Mouse (Mus musculus) midbrain, embryonic 16.5 days (tissue): ENCODE results near the gene Adcy9. TPM values are rescaled to one million over a fixed set of nuclear protein-coding genes. Genes with fewer than 3 reads are reported as not detected.

Experiments
- ATAC-seq: fragments of 200-750 bp; cut with Nextera tagmentation; 2 replicates; pipeline ENCODE4 v1.8.0; 2017; ENCODE audit warnings: moderate TSS enrichment
- H3K27ac ChIP-seq: fragments of 300-500 bp; sonication (generic); 2 replicates; pipeline ENCODE4 v1.5.1; 2014; ENCODE audit warnings: mild to moderate bottlenecking, low read length, mixed read lengths
- H3K27me3 ChIP-seq: fragments of 300-500 bp; sonication (generic); 2 replicates; pipeline ENCODE4 v1.6.1; 2014; ENCODE audit warnings: low read depth, low read length, mixed read lengths; ENCODE audit not compliant: control insufficient read depth, insufficient read depth
- H3K36me3 ChIP-seq: fragments of 300-500 bp; sonication (generic); 2 replicates; pipeline ENCODE4 v1.6.1; 2014; ENCODE audit warnings: mild to moderate bottlenecking, low read length, moderate library complexity, mixed read lengths; ENCODE audit not compliant: control insufficient read depth, insufficient read depth
- H3K4me1 ChIP-seq: fragments of 300-500 bp; sonication (generic); 2 replicates; pipeline ENCODE4 v1.6.1; 2014; ENCODE audit warnings: mild to moderate bottlenecking, low read length, mixed read lengths; ENCODE audit not compliant: control insufficient read depth, insufficient read depth
- H3K4me2 ChIP-seq: fragments of 300-500 bp; sonication (generic); 2 replicates; pipeline ENCODE4 v1.6.1; 2014; ENCODE audit warnings: mild to moderate bottlenecking, low read length, mixed read lengths
- H3K4me3 ChIP-seq: fragments of 300-500 bp; sonication (generic); 2 replicates; pipeline ENCODE4 v1.5.1; 2014; ENCODE audit warnings: low read depth, mild to moderate bottlenecking, low read length, moderate library complexity, mixed read lengths
- H3K9ac ChIP-seq: fragments of 300-500 bp; sonication (generic); 2 replicates; pipeline ENCODE4 v1.6.1; 2014; ENCODE audit warnings: low read depth, low read length, mixed read lengths
- H3K9me3 ChIP-seq: fragments of 300-500 bp; sonication (generic); replicated peaks from 2 replicates; pipeline ENCODE4 v1.6.1; 2014; ENCODE audit warnings: mild to moderate bottlenecking, low read length, mixed read lengths; ENCODE audit not compliant: control insufficient read depth, poor library complexity, severe bottlenecking
- WGBS: fragments of 180-500 bp; shearing (Covaris S2); extraction: QIAGEN DNeasy Blood & Tissue Kit; methylation state at CpG from one replicate; pipeline ENCODE4 v1.1.7; 2014; 5-methylcytosine and 5-hydroxymethylcytosine counted together
- polyA plus RNA-seq: library from polyadenylated mRNA; unstranded; fragments of >200 nt; fragmentation: Nextera tagmentation; extraction: Ambion mirVana; gene quantifications from 2 replicates; pipeline ENCODE4 v1.2.1, GENCODE M21; 2015

Gene Adcy9
- polyA plus RNA-seq, 1 experiment from 2014 or later: 4.0 TPM

DNA sequence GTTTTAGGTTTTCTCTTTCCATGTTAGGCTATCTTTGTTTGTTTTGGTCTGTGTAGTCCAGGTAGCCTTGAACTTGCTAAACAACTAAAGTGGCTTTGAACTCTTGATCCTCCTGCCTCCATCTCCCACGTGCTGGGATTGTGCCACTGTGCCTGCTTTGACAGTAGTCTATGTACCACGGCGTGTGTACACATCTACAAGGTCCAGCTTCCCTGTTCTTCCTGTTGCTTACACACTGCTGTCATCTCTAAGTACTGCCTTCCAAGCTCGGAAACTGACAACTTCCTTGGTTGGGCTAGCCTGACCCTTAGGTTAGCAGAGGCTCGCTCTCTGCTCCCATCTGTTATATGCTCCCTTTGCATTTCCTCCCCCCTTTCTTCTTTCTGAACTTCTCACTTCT is 116.7 kb downstream of the Adcy9 start:
- Histone ChIP-seq H3K9me3 (no peaks in the 10 kb centered on the region), H3K9ac (no peak overlapping the region), H3K27me3 (no peaks in the 10 kb centered on the region), H3K4me3 (no peak overlapping the region), H3K27ac (no peak overlapping the region), H3K4me1 (no peaks in the 10 kb centered on the region), H3K4me2 (no peak overlapping the region), H3K36me3 (peaks cover 3% of the 10 kb centered on the region)
- WGBS: 84% methylated on average over 5 of the region's 5 CpGs
- no peak for ATAC-seq

DNA sequence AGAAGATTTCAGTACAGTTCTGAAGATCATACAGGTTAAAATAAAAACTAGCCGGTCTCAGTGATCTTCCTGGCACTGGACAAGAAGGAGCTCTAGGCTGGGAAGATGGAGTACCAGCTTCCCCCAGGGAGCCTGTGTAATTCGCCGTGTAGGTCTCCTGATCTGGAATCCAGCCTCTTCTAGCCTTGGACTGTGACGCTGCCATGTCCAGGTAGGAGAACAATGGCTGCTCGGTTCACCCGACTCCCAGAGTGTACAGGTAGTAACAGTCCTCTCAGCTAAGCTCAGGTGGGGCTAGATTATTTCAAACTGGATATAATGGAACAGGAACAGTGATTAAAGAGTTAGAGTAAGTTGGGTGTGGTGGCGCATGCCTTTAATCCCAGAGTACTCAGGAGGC is 120.0 kb downstream of the Adcy9 start:
- Histone ChIP-seq H3K4me1 (no peaks in the 10 kb centered on the region), H3K4me2 (no peak overlapping the region), H3K27me3 (no peaks in the 10 kb centered on the region), H3K9me3 (no peaks in the 10 kb centered on the region), H3K4me3 (no peak overlapping the region), H3K27ac (no peak overlapping the region), H3K36me3 (peaks cover 8% of the 10 kb centered on the region), H3K9ac (no peak overlapping the region)
- no peak for ATAC-seq
- 93% methylated on average over 7 of the region's 7 CpGs for WGBS

DNA sequence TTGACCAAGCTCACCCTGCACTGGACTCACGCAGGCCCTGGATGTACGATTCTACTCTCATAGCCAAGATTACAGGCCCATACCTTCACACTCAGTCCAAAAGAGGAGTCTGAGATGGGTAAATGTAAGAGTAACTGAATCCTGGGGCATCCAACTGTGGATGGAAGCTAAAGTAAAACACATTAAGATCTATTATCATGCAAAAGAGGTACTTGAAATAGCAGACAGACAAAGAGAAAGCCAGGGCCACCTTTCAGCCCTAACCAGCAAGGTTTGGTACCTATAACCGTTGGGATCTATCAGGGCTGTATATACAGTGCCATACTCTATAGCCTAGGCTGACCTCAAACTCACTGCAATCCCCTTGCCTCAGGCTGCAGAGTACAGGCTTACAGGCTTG is 127.0 kb downstream of the Adcy9 start:
- WGBS: 84% methylated on average over 3 of the region's 3 CpGs
- no peak overlapping the region for H3K27ac ChIP-seq
- H3K9me3 ChIP-seq: no peaks in the 10 kb centered on the region
- no peak overlapping the region for H3K9ac ChIP-seq
- H3K4me2 ChIP-seq: no peak overlapping the region
- no peaks in the 10 kb centered on the region for H3K4me1 ChIP-seq
- H3K27me3 ChIP-seq: no peaks in the 10 kb centered on the region
- no peak for ATAC-seq
- H3K4me3 ChIP-seq: no peak overlapping the region
- peaks cover 8% of the 10 kb centered on the region for H3K36me3 ChIP-seq

DNA sequence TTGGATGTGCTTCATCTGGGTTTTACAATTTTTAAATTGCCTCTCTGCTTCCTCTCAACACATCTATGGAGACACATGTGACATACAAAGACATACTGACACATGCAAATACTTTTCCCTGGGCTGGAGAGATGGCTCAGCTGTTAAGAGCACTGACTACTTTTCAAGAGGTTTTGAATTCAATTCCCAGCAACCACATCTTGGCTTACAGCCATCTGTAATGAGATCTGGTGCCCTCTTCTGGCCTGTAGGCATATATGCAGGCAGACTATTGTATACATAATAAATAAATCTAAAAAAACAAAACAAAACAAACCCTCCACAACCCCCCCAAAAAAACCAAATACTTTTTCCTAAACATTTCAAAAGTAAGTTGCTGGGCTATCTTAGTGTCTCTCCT is 130.8 kb downstream of the Adcy9 start:
- Histone ChIP-seq H3K4me3 (no peak overlapping the region), H3K27me3 (no peaks in the 10 kb centered on the region), H3K9ac (no peak overlapping the region), H3K27ac (no peak overlapping the region), H3K4me1 (no peaks in the 10 kb centered on the region), H3K36me3 (peaks cover 2% of the 10 kb centered on the region; the same call in 1 of the 2 replicates), H3K4me2 (no peak overlapping the region), H3K9me3 (no peaks in the 10 kb centered on the region)
- no peak for ATAC-seq

DNA sequence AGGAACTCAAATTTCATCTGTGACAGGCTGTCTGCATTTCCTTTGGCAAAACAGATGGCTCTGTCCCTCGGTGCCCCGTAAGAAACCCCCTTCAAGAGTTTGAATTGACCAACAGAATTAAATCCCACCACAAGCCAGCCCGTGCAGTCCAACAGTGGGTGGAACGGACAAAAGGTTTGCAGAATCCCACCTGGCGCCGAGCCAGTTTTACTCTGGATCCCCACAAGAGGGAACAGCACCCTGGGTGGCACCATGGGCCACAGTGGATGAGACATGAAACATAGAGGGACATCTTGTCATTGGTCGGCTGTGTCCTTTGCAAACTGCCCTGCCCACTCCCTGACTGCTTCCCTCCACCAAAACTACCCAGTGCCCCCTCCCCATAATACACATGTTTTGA is 133.7 kb downstream of the Adcy9 start:
- no peak overlapping the region for H3K4me3 ChIP-seq
- no peaks in the 10 kb centered on the region for H3K9me3 ChIP-seq
- ATAC-seq: no peak
- WGBS: 66% methylated on average over 7 of the region's 7 CpGs
- H3K36me3 ChIP-seq: peaks cover 2% of the 10 kb centered on the region; the same call in 1 of the 2 replicates
- H3K4me2 ChIP-seq: no peak overlapping the region
- H3K27ac ChIP-seq: no peak overlapping the region
- H3K9ac ChIP-seq: no peak overlapping the region
- no peaks in the 10 kb centered on the region for H3K4me1 ChIP-seq
- H3K27me3 ChIP-seq: no peaks in the 10 kb centered on the region

DNA sequence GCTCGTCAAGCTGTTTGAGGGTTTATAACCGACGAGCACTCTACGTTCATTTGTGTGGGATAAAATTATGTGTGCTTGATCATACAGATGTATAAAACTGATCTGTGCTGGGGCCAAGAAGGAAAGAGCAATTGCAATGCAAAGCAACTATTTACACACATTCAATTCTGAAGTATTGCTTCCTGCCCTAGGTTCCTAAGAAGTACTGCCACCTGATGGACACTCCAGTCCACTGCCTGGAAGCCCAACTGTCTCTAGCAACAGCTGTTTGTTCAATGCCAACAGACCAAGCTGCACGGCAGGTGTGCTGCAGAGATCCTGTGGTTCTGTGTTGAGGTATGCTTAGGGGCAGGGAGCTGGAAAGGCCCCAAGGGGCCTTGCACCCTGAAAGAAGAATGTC is 135.0 kb downstream of the Adcy9 start:
- H3K27ac ChIP-seq: no peak overlapping the region
- 74% methylated on average over 5 of the region's 5 CpGs for WGBS
- H3K9me3 ChIP-seq: no peaks in the 10 kb centered on the region
- H3K27me3 ChIP-seq: no peaks in the 10 kb centered on the region
- no peaks in the 10 kb centered on the region for H3K4me1 ChIP-seq
- no peak for ATAC-seq
- H3K9ac ChIP-seq: no peak overlapping the region
- no peak overlapping the region for H3K4me3 ChIP-seq
- H3K4me2 ChIP-seq: no peak overlapping the region
- peaks cover 2% of the 10 kb centered on the region; the same call in 1 of the 2 replicates for H3K36me3 ChIP-seq

DNA sequence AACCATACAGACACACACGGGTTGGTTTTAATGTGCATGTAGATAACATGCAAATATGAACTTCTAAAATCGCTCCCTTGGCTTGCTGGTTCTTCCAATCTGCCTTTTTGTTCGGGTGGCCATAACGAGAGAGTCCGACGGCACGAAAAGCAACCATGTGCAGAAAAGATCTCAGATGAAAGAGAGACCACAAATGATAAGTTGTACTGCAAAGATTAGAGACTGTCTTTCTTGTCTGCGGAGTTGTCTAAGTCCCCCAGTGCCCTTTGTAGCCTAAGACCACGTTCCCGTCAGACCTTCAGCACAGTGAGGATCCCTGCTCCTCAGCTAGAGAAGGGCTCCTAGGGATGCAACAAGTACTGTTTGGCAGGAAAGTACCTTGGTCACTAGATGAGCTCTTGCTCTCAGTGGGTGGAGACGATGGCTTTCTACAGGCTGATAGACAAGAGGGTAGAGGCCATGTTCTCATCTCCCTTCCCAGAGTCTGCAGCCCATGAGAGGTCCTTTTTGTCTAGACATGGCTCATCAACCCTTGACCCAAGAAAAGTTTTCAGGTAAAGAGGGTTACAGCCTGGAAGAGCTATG is 136.9 kb downstream of the Adcy9 start:
- no peaks in the 10 kb centered on the region for H3K4me1 ChIP-seq
- H3K4me2 ChIP-seq: no peak overlapping the region
- peaks cover 2% of the 10 kb centered on the region; the same call in 1 of the 2 replicates for H3K36me3 ChIP-seq
- no peak overlapping the region for H3K9ac ChIP-seq
- H3K27ac ChIP-seq: no peak overlapping the region
- no peak overlapping the region for H3K4me3 ChIP-seq
- 90% methylated on average over 11 of the region's 11 CpGs for WGBS
- H3K27me3 ChIP-seq: no peaks in the 10 kb centered on the region
- no peak for ATAC-seq
- no peaks in the 10 kb centered on the region for H3K9me3 ChIP-seq

DNA sequence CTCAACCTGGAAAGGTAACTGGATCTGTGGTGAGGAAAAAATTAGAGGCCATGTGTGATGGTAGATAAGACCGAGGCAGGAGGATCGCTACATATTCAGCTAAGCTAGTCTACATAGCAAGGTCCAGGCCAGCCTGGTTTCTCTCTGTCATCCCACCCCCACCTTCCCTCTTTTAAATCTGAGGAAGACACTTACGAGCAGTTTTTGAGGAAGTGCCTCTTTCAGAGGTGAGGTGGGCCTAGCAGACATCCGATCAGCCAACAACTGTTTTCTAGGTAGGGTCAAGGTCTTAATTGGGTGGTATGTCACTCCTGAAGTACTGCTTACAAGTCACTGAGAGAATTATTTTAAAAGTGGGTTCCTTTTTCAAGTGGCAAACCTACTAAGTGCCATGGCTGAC is 138.8 kb downstream of the Adcy9 start:
- no peaks in the 10 kb centered on the region for H3K27me3 ChIP-seq
- no peak for ATAC-seq
- WGBS: 92% methylated on average over 4 of the region's 4 CpGs
- H3K9ac ChIP-seq: no peak overlapping the region
- no peak overlapping the region for H3K27ac ChIP-seq
- no peaks in the 10 kb centered on the region for H3K36me3 ChIP-seq
- H3K4me2 ChIP-seq: no peak overlapping the region
- H3K4me3 ChIP-seq: no peak overlapping the region
- H3K4me1 ChIP-seq: no peaks in the 10 kb centered on the region
- no peaks in the 10 kb centered on the region for H3K9me3 ChIP-seq

DNA sequence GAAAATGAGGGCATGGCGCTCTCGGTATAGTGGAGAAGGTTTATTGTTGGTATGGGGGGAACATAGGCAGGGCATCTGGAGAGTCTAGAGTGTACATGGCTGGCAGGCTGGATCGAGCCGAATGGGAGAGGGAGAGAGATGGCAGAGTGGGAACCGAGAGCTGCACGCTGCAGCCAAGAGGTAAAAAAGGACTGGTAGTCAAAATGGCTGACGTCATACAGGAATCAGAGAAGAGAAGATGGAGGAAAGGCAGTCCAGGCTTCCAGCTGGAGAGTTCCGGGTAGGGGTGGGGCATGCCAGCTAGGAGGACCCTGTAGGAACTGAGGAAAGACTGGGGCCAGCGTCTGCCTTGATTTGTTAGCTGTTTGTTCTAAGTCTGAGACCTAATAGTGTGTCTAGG is 139.3 kb downstream of the Adcy9 start:
- Histone ChIP-seq H3K27me3 (no peaks in the 10 kb centered on the region), H3K9me3 (no peaks in the 10 kb centered on the region), H3K27ac (no peak overlapping the region), H3K4me2 (no peak overlapping the region), H3K9ac (no peak overlapping the region), H3K36me3 (no peaks in the 10 kb centered on the region), H3K4me3 (no peak overlapping the region), H3K4me1 (no peaks in the 10 kb centered on the region)
- WGBS: 89% methylated on average over 9 of the region's 9 CpGs
- ATAC-seq: no peak
